Mouse (Mus musculus) heart, postnatal 10 days (tissue): Measurements from ENCODE around the gene Nup62. TPM values are rescaled to one million over a fixed set of nuclear protein-coding genes. Genes with fewer than 3 reads are reported as not detected.

Experiments used
- microRNA-seq, 2 experiments: library from miRNA; unstranded; fragments of <30 nt; microRNA quantifications; one replicate each; pipeline ENCODE4 v1.2.0; 2022
- total RNA-seq, 2 experiments: library from RNA; stranded (reverse); gene quantifications; 2 replicates each; pipeline ENCODE4 v1.2.3; 2021

Gene Nup62
- total RNA-seq, 2 experiments from 2014 or later: 44.3 to 45.1 TPM

Small RNA genes within 50 kb of the gene (microRNA-seq; reads per million reads assigned to microRNA genes)
- gene Mir707: 0 reads per million in 2 experiments

Other genes with a start within 250 kb of the Nup62 start
- gene Napsa, start 243.7 kb upstream of the Nup62 start, total RNA-seq: 1 to 10 TPM in 1 of 2 experiments, under 1 TPM in 1; 0.43 to 1.4 TPM
- gene Kcnc3, start 225.4 kb upstream of the Nup62 start, total RNA-seq: under 1 TPM; 0.35 to 0.36 TPM
- 10 to 100 TPM; 37.0 to 46.2 TPM for gene Myh14, start 145.2 kb upstream of the Nup62 start, total RNA-seq
- gene Izumo2, start 107.3 kb upstream of the Nup62 start, total RNA-seq: not detected
- gene Vrk3, start 67.7 kb upstream of the Nup62 start, total RNA-seq: 10 to 100 TPM; 24.7 to 28.3 TPM
- under 1 TPM; 0.12 to 0.35 TPM for gene Zfp473, start 65.0 kb upstream of the Nup62 start, total RNA-seq
- 1 to 10 TPM; 1.3 to 1.8 TPM for gene Il4i1, start 299 bp downstream of the Nup62 start, total RNA-seq
- gene Atf5, start 570 bp downstream of the Nup62 start, total RNA-seq: 10 to 100 TPM; 50.4 to 51.3 TPM
- 10 to 100 TPM; 76.8 to 78.4 TPM for gene Akt1s1, start 32.9 kb downstream of the Nup62 start, total RNA-seq
- 10 to 100 TPM; 38.4 to 44.7 TPM for gene Tbc1d17, start 33.0 kb downstream of the Nup62 start, total RNA-seq
- gene Pnkp, start 41.1 kb downstream of the Nup62 start, total RNA-seq: 10 to 100 TPM; 18.1 to 21.6 TPM
- gene Ptov1, start 53.7 kb downstream of the Nup62 start, total RNA-seq: 100 to 1,000 TPM; 189 to 196 TPM
- gene Med25, start 76.6 kb downstream of the Nup62 start, total RNA-seq: 10 to 100 TPM; 67.7 to 77.1 TPM
- gene Fuz, start 80.0 kb downstream of the Nup62 start, total RNA-seq: 10 to 100 TPM; 12.2 to 18.2 TPM
- gene Ap2a1, start 113.4 kb downstream of the Nup62 start, total RNA-seq: 10 to 100 TPM; 90.9 to 91.1 TPM
- gene Tsks, start 127.1 kb downstream of the Nup62 start, total RNA-seq: not detected
- 1 to 10 TPM; 4.1 to 6.2 TPM for gene Cpt1c, start 158.8 kb downstream of the Nup62 start, total RNA-seq
- 100 to 1,000 TPM; 198 to 216 TPM for gene Prmt1, start 170.5 kb downstream of the Nup62 start, total RNA-seq
- gene Irf3, start 181.6 kb downstream of the Nup62 start, total RNA-seq: 10 to 100 TPM; 34.1 to 47.9 TPM
- gene Bcl2l12, start 182.6 kb downstream of the Nup62 start, total RNA-seq: 10 to 100 TPM; 14.5 to 15.9 TPM
- gene Scaf1, start 200.3 kb downstream of the Nup62 start, total RNA-seq: 10 to 100 TPM; 68.5 to 70.1 TPM
- 10 to 100 TPM; 71.6 to 75.7 TPM for gene Rras, start 201.9 kb downstream of the Nup62 start, total RNA-seq
- gene Prr12, start 236.8 kb downstream of the Nup62 start, total RNA-seq: 10 to 100 TPM; 28.8 to 35.7 TPM
- gene Nosip, start 246.3 kb downstream of the Nup62 start, total RNA-seq: 10 to 100 TPM; 33.9 to 35.9 TPM
- 10 to 100 TPM; 10.9 to 11.3 TPM for gene Prrg2, start 246.6 kb downstream of the Nup62 start, total RNA-seq